Mouse (Mus musculus) thymus, adult 2 months (tissue): ENCODE measurements around the gene Kat2b. TPM values are rescaled to one million over a fixed set of nuclear protein-coding genes. Genes with fewer than 3 reads are reported as not detected.
A peak's percentile ranks its signal among the peaks of the same experiment; 100 is the strongest.
"Not testable (repeated sequence)": the region's sequence is repeated elsewhere in the genome, so short reads cannot be mapped to it uniquely, and the experiment has no call there.

Source experiments
- DNase-seq: peaks from one replicate; pipeline ENCODE4 v3.0.0; 2021
- H3K27ac ChIP-seq: fragments of 200-500 bp; 2 replicates; pipeline ENCODE4 v1.5.1; 2012; ENCODE audit warnings: low read length, control low read depth; ENCODE audit not compliant: control insufficient read depth, insufficient read depth
- H3K27me3 ChIP-seq: fragments of 200-500 bp; 2 replicates; pipeline ENCODE4 v1.6.1; 2012; ENCODE audit warnings: mild to moderate bottlenecking, low read length, moderate library complexity, mixed read lengths; ENCODE audit not compliant: control insufficient read depth, insufficient read depth
- H3K36me3 ChIP-seq: fragments of 200-500 bp; 2 replicates; pipeline ENCODE4 v1.6.1; 2012; ENCODE audit warnings: mild to moderate bottlenecking, low read length, moderate library complexity; ENCODE audit not compliant: control insufficient read depth, insufficient read depth
- H3K4me1 ChIP-seq: fragments of 200-500 bp; replicated peaks from 2 replicates; pipeline ENCODE4 v1.6.1; 2012; ENCODE audit warnings: low read length; ENCODE audit not compliant: control insufficient read depth, insufficient read depth
- H3K4me3 ChIP-seq: fragments of 200-500 bp; 2 replicates; pipeline ENCODE4 v1.5.1; 2012; ENCODE audit warnings: mild to moderate bottlenecking, low read length, control low read depth, moderate library complexity; ENCODE audit not compliant: control insufficient read depth, insufficient read depth
- CTCF ChIP-seq: fragments of 200-500 bp; IDR thresholded peaks from 2 replicates; pipeline ENCODE4 v1.5.1; 2012; ENCODE audit warnings: mild to moderate bottlenecking, control low read depth, low read length, moderate library complexity, borderline replicate concordance; ENCODE audit not compliant: control insufficient read depth, poor library complexity, insufficient read depth; ENCODE audit errors: extremely low read depth
- POLR2A ChIP-seq: fragments of 200-500 bp; IDR thresholded peaks from 2 replicates; pipeline ENCODE4 v1.6.1; 2012; ENCODE audit warnings: mild to moderate bottlenecking, low read length, control low read depth, moderate library complexity; ENCODE audit not compliant: control insufficient read depth, poor library complexity, insufficient read depth; ENCODE audit errors: extremely low read depth
- WGBS: fragments of 180-500 bp; shearing (Covaris S2); methylation state at CpG from one replicate; pipeline ENCODE4 v1.1.7; 2018; 5-methylcytosine and 5-hydroxymethylcytosine counted together
- polyA plus RNA-seq: library from polyadenylated mRNA; depleted of rRNA; stranded (reverse); fragments of >200 nt; gene quantifications from 2 replicates; pipeline ENCODE4 v1.2.3, GENCODE M21; 2012

Kat2b gene
- polyA plus RNA-seq, 1 experiment, result 13.1 TPM

- DNase-seq, result no peak
- Histone ChIP-seq H3K36me3 (peaks cover 64% of the 10 kb centered on the region), H3K27me3 (no peaks in the 10 kb centered on the region), H3K4me1 (no peaks in the 10 kb centered on the region), H3K4me3 (no peak overlapping the region), H3K27ac (no peak overlapping the region)
- TF ChIP-seq CTCF (no peak), POLR2A (no peak)
- 96% methylated on average over 2 of the region's 2 CpGs for WGBS
Measured at GRCm38 (mm10) chr17:53655959-53656358, 89.3 kb downstream of the Kat2b start.

DNA sequence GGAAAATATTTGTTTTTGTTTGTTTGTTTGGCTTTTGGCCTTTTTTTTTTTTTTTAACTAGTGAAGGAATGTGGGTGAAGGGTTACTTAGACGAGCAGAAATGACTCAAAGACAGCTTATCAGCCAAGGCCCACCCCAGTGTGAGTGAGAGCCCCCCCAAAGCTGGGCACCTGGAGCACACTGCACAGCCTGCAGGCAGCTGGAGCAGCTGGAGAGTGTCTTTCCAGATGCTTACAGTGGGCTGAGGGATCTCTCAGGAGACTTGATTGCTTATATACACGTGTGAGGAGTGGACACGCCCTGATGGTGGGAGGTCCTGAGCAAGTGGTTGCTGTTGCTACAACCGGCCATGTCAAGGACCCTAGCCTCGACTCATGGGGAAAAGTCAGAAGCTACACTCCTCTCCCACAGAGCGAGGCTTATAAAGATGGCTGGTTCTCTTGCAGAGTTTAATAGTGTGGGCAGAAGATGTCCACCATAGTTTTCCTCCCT is 89.8 kb downstream of the Kat2b start:
- no peak overlapping the region for H3K27ac ChIP-seq
- H3K4me1 ChIP-seq, result no peaks in the 10 kb centered on the region
- H3K4me3 ChIP-seq, result no peak overlapping the region
- TF ChIP-seq POLR2A, result no peak
- no peak for TF ChIP-seq CTCF
- H3K36me3 ChIP-seq, result peaks cover 69% of the 10 kb centered on the region
- DNase-seq, result no peak
- no peaks in the 10 kb centered on the region for H3K27me3 ChIP-seq
- WGBS, result 93% methylated on average over 6 of the region's 6 CpGs

DNA sequence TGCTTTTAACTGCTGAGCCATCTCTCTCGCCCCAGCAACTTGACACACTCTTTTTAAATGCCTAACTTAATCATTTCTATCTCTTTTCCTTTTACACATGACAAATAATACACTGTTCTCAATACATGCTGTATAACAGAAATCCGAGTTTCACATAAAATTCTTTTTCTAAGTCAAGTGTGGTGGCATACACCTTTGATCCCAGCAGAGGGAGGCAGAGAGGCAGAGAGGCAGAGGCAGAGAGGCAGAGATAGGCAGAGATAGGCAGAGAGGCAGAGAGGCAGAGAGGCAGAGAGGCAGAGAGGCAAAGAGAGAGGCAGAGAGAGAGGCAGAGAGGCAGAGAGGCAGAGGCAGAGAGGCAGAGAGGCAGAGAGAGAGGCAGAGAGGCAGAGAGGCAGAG is 90.7 kb downstream of the Kat2b start:
- H3K27me3 ChIP-seq, H3K4me3 ChIP-seq, H3K4me1 ChIP-seq, H3K27ac ChIP-seq: not testable (repeated sequence)
- 86% methylated on average over 2 of the region's 2 CpGs for WGBS
- peak; percentile 23 for DNase-seq
- peaks cover 71% of the 10 kb centered on the region for H3K36me3 ChIP-seq

DNA sequence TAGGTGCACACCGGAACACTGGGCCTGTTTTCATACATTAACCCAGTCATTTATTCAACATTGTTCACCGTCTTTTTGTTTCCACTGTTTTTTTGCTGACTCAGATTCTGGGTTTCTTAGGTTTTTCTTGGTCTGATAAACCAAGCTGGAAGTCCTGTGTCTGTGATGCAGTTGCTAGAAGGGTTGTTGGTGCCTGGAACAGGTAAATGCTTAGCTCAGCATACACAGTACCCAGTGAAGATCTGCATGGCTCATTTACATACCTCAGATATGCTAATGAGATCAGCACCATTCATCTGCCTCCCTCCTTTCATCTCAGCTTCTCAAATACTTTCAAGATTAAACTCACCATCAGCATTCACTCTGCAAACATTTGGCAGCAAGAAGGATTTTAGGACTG is 92.0 kb downstream of the Kat2b start:
- Histone ChIP-seq H3K4me1 (no peaks in the 10 kb centered on the region), H3K27me3 (no peaks in the 10 kb centered on the region), H3K27ac (no peak overlapping the region), H3K36me3 (peaks cover 70% of the 10 kb centered on the region), H3K4me3 (no peak overlapping the region)
- DNase-seq, result no peak
- WGBS, result 95% methylated on average over 2 of the region's 2 CpGs
- TF ChIP-seq POLR2A (no peak), CTCF (no peak)

GRCm38 (mm10) chr17:53659230-53659629 is 92.6 kb downstream of the Kat2b start:
- 94% methylated on average over 8 of the region's 8 CpGs for WGBS
- H3K27me3 ChIP-seq, result no peaks in the 10 kb centered on the region
- H3K36me3 ChIP-seq, result peaks cover 69% of the 10 kb centered on the region
- H3K27ac ChIP-seq, result no peak overlapping the region
- no peak overlapping the region for H3K4me3 ChIP-seq
- no peak for DNase-seq
- H3K4me1 ChIP-seq, result no peaks in the 10 kb centered on the region
- TF ChIP-seq POLR2A, result no peak
- TF ChIP-seq CTCF, result no peak

- no peaks in the 10 kb centered on the region for H3K4me1 ChIP-seq
- no peak for DNase-seq
- H3K27me3 ChIP-seq, result no peaks in the 10 kb centered on the region
- TF ChIP-seq POLR2A, result no peak
- TF ChIP-seq CTCF, result no peak
- no peak overlapping the region for H3K4me3 ChIP-seq
- H3K36me3 ChIP-seq, result peaks cover 69% of the 10 kb centered on the region
- WGBS, result 88% methylated on average over 4 of the region's 4 CpGs
- H3K27ac ChIP-seq, result no peak overlapping the region
Measured at GRCm38 (mm10) chr17:53659738-53660137, 93.1 kb downstream of the Kat2b start.

- H3K4me1 ChIP-seq, result no peaks in the 10 kb centered on the region
- H3K27me3 ChIP-seq, result no peaks in the 10 kb centered on the region
- WGBS, result 93% methylated on average over 6 of the region's 6 CpGs
- no peak for DNase-seq
- H3K36me3 ChIP-seq, result peaks cover 73% of the 10 kb centered on the region
- no peak for TF ChIP-seq POLR2A
- no peak for TF ChIP-seq CTCF
- H3K4me3 ChIP-seq, result no peak overlapping the region
- H3K27ac ChIP-seq, result no peak overlapping the region
Measured at GRCm38 (mm10) chr17:53661056-53661840, 94.6 kb downstream of the Kat2b start.
